Mouse (Mus musculus) adipocyte (in vitro differentiated cells): ENCODE data around the gene Ubl4b.

Experiments used
- DNase-seq: peaks from one replicate; pipeline ENCODE4 v3.0.0-alpha.2; 2016; ENCODE audit warnings: low spot score

The Ubl4b gene

DNA sequence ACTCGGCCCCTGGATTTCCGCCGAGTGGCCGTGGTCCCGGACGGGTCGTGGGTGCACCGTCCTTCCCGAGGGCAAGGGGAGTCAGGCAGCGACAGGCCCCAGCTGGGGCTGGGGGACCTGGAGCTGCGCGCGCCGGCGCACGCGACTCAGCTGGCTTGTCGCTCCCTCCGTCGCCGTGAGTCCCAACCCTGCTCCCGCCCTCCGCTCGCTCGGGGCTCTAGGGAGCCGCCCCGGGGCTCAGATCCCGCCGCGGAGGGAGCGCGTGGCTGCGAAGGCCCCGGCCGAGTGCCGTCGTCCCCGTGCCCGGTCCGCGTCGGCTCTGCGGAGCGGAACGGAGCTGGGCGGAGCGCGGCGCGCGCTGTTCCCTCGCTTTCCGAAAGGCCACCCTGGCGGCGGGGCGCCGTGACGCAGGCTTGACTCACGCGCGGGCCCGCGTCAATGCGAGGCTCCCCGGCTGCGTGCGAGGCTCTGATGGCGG lies 37.2 kb downstream of the Ubl4b start, which contains the start of gene Slc6a17:
Gene Slc6a17, minus strand, starts transcription at position 388 of the 478 bp plus-strand sequence.
- DNase-seq = no peak

DNA sequence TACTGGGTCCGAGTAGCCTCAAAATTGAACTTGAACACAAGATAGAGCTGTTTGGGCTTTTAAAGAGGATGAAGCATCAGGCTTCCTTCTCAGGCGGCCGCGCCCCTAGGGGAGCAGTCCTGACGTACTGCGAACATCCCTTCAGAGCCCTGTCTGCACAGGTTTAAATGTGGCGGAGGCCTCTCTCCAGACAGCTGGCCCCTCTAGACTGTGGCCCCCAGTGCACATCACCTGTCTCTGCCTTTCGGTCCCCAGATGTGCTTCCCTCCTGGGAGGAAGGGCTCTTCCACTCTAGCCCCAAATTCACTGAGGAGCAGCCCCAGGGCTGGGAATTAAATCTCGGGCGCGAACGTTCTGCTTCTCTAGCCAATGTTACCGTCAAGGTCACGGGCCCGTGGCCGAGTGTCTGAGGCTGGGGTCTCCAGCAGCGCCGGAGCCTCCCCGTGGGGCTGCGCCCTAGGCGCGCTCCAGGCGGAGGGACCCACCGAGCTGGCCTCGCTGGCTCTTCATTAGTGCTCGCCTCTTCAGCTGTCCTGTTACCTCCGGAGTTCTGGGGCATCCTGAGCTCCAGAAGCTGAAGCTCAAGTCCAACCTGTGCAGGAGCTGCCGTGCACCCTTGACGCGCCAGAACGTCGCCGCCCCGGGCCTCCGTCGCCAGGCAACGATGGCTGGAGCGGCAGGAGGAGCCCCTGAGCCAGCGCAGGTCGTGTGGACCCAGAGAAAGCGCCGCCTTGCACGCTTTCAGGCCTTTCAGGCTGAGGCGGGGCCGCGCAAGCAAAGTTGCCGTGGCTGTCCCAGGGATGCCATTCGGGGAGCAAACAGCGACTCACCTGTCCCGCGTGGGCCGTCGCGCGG lies 37.9 kb downstream of the Ubl4b start:
- DNase-seq = no peak

DNA sequence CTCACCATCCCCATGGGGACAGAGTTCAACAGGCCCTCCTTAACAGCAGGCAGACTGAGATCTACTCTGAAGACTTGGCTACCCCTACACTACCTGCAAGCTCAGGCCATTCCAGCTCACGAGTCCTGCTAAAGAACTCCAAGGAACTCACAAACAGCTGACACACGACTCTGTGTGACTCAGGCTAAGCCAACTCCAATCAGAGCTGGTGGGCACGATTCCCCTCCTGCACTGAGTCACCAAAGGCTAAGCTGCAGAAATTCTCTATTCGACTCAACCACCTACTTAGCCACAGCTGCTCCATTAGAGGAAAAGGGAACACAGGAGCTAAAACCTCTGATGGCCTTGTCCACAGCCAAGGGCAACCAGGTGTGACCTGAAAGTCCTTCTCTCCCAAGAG lies 38.9 kb downstream of the Ubl4b start:
- DNase-seq = no peak

DNA sequence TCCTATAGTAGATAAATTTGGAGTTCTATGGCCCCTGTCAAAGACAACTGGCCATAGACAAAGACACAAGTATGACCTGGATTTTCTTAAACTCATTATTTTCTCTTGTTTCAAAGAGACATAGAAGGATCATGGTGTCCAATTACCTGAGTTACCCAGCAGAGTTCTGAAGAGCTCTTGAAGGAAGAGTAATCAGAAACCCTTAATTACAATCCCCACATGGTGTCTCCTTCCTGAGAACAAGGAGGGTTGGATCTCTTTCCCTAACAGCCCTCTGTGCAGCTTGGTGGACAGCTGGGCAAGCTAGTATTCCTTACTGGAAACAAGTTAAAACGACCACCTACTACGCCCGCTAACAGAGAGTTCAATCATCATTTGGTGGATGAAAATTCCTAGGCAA lies 43.5 kb downstream of the Ubl4b start:
- no peak for DNase-seq

DNA sequence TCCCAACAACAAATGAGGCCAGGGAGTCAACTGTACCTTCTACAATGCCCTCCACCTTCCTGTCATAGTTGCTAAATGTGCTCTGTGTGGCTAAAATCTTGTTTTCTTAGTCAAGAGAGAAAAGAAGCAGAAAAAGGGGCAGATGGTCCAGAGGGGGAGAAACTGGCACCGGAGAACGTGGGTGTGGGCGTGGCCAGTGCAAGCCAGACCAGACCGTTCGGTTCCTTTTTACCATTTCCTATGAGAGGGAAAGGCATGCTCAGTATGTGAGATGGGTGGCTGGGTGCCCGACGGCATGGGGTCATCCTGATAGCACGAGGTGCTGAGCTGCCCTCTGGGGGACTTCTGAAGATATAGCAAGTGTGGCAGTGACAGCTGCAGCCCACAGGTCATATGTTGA lies 46.2 kb downstream of the Ubl4b start:
- no peak for DNase-seq

DNA sequence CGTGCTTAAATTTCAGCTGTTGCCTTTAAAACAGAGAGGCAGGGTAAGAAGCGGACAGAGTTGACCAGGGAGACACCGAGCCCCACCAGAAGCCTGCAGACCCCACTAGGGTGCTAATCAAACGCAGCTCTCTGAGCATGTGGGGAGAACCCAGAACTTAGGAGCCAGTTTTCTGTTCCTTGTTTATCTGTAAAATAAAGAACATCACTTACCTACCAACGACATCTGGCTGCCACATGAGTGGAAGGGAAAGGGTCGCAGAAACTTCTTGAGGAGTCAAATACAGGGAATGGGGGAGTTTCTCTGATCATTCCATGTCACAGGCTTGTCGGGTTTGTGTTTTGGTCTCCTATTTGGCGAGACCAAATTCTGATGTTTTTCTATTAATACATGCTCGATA lies 46.9 kb downstream of the Ubl4b start:
- no peak for DNase-seq

DNA sequence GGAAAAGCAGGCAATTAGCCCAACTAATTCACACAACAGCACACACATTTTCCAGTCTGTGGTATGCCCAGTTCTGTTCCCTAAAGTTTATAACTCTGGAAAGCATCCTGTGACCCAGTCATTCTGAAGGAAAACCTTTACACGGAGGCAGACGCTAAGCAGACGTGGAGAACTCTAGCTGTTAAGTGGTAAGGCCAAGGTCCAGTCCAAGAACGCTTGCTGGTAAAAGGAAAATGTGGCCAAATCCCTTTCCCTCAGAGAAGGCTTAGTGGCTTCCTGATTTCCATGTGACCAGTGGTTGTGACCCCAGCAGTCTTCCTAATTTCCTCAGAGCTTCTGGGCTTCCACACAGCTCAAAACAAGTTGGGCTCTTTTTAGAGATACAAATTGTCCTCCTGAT lies 48.3 kb downstream of the Ubl4b start:
- DNase-seq = no peak

DNA sequence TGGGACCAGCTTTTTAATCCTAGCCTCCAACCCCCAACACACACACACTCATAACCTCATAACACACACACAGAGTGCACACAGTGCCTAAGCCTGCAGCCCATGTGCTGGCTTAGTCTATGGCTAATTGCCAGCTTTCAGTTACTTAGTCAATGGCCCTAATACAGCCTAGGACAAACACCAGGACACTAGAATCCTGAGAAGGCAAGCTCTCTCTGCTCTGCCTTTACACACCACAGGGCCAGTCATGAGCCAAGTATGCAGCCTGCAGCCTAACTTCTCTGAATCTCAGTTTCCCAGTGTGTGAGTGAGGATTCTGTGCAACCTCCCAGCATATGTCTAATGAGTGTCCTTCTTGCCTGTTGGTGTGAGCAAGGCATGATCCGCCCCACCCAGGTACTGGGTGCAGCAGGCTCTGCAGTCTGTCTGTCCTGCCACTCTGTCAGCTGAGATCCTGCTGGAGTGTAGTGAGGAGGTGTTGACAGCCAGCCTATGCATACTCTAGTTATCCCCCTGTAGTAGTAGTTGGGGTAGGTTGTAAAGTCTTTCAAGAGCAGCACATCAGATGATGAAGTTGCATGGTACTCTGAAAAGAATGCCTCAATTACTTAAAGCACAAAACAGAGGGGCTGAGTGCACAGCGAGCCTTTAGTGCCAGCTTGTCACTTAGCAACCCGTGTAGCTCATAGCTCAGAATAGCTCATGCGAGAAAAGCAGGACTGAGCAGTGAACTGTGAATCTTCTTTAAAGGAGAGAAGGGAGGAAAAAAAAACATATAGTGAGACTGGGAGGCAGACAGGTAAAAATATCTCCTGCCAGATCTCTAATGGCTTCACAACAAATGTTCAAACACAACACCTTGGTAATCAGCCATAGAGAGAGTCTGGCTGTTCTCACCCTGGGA lies 49.2 kb downstream of the Ubl4b start:
- no peak for DNase-seq

DNA sequence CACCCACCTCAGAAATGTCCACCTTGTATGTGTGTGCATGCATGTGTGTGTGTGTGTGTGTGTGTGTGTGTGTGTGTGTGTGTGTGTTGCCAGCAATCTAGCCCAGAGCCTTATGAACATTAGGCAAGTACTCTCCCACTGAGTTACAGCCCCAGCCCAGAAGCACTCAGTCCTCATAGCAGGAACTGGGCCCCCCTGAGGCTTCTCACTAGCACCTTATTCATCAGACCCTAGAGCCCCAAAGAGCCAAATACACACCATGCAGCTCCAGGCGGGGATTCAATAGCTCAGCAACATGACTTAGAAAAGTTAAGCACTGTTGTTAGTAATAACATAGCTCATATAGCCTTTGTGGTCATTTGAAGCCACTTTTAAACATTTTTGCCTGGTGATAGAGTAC lies 50.3 kb downstream of the Ubl4b start:
- DNase-seq = no peak

DNA sequence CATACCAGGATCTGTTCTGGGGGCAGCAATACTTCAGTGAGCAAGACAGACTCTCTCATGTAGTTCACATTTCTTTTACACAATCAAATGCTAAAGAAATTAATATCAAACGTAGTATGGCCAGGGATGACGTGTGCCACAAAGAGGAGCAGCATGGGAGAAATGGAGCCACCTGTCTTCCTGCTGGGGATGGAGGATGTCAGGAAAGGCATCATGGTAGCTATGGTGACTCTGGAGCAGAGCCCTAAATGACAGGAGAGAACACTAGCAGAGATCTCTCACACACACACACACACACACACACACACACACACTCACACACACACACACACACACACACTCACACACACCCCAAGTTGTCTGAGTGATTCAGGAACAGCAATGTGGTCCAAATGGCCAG lies 51.2 kb downstream of the Ubl4b start:
- no peak for DNase-seq
